Mouse (Mus musculus) embryonic facial prominence, embryonic 10.5 days (tissue): ENCODE results near the gene AI413582. TPM values are rescaled to one million over a fixed set of nuclear protein-coding genes. Genes with fewer than 3 reads are reported as not detected.

Experiments used
- DNase-seq: peaks from one replicate; pipeline ENCODE4 v3.0.0-alpha.2; 2017; ENCODE audit warnings: low spot score
- H3K27ac ChIP-seq: fragments of 300-500 bp; sonication (generic); replicated peaks from 2 replicates; pipeline ENCODE4 v1.5.1; 2016; ENCODE audit warnings: mild to moderate bottlenecking
- H3K27me3 ChIP-seq: fragments of 300-500 bp; sonication (generic); replicated peaks from 2 replicates; pipeline ENCODE4 v1.6.1; 2016; ENCODE audit warnings: low read depth, mild to moderate bottlenecking; ENCODE audit not compliant: poor library complexity, severe bottlenecking
- H3K36me3 ChIP-seq: fragments of 300-500 bp; sonication (generic); replicated peaks from 2 replicates; pipeline ENCODE4 v1.6.1; 2016; ENCODE audit warnings: mild to moderate bottlenecking, moderate library complexity
- H3K4me1 ChIP-seq: fragments of 300-500 bp; sonication (generic); 2 replicates; pipeline ENCODE4 v1.6.1; 2016
- H3K4me3 ChIP-seq: fragments of 300-500 bp; sonication (generic); 2 replicates; pipeline ENCODE4 v1.5.1; 2016; ENCODE audit warnings: mild to moderate bottlenecking, moderate library complexity
- H3K9me3 ChIP-seq: fragments of 300-500 bp; sonication (generic); 2 replicates; pipeline ENCODE4 v1.6.1; 2016; ENCODE audit warnings: mild to moderate bottlenecking
- WGBS: fragments of 180-500 bp; shearing (Covaris S2); methylation state at CpG from one replicate; pipeline ENCODE4 v1.1.7; 2016; 5-methylcytosine and 5-hydroxymethylcytosine counted together
- polyA plus RNA-seq: library from polyadenylated mRNA; unstranded; fragments of >200 nt; fragmentation: Nextera tagmentation; extraction: Ambion mirVana; gene quantifications from 2 replicates; pipeline ENCODE4 v1.2.1, GENCODE M21; 2016

Gene AI413582
- polyA plus RNA-seq, 1 experiment from 2014 or later: 15.9 TPM

DNA sequence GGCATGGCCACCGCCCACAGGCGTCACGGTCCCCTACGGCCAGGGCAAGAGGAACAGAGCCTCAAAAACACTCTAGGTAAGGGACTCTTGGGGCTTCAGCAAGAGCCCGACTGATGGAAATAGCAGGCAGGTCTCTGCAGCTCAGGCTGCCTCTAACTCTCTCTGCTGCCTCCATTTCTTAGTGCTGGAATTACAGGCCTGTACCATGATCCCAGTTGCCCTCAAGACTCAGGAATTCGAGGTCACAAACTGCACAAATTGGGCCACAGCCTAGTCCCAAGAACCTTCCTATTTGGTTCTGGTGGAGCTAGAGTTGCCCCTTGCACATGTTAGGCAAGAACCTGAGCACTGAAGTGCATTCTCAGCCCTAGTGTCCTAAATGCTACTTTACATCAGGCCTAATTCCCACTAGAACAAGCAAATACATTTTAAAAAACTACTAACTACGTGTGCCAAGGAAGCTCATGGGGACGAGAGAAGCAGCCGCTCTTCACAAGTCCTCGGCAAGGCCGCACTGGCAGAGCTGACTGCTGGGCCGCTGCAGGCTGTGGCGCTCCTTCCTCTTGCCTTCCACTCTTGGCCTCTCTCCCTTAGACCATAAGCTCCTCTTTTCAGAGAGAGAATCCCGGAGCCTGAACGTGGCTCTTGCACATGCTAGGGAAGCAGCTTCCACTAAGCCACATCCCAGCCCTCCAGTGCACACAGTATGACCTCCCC, 30.3 kb upstream of the AI413582 start:
- H3K4me1 ChIP-seq: peaks cover 36% of the 10 kb centered on the region
- DNase-seq: no peak
- 90% methylated on average over 15 of the region's 15 CpGs for WGBS

DNA sequence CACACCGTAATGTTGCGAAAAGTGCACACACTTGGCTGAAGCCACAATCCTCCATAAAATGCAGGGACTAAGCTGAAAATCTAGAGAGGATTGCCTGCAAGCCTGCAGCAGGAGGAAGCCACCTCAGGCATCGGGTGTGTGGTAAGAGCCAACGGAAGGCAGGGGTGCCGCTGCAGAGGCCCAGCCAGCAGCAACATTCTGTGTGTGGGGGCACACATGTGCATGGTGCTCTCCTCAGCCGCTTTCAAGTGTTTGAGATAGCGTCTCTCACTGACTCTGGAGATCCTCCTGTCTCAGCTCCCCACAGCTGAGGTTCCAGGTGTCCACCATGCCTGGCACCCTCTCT, 27.0 kb upstream of the AI413582 start:
- WGBS: 98% methylated on average over 7 of the region's 7 CpGs

More for the DNA sequence above, 30.3 kb upstream of the AI413582 start:
- Histone ChIP-seq H3K27me3 (no peaks in the 10 kb centered on the region), H3K27ac (no peak overlapping the region; the same call in 1 of the 2 replicates), H3K9me3 (no peaks in the 10 kb centered on the region), H3K4me3 (no peak overlapping the region), H3K36me3 (peaks cover 64% of the 10 kb centered on the region)

DNA sequence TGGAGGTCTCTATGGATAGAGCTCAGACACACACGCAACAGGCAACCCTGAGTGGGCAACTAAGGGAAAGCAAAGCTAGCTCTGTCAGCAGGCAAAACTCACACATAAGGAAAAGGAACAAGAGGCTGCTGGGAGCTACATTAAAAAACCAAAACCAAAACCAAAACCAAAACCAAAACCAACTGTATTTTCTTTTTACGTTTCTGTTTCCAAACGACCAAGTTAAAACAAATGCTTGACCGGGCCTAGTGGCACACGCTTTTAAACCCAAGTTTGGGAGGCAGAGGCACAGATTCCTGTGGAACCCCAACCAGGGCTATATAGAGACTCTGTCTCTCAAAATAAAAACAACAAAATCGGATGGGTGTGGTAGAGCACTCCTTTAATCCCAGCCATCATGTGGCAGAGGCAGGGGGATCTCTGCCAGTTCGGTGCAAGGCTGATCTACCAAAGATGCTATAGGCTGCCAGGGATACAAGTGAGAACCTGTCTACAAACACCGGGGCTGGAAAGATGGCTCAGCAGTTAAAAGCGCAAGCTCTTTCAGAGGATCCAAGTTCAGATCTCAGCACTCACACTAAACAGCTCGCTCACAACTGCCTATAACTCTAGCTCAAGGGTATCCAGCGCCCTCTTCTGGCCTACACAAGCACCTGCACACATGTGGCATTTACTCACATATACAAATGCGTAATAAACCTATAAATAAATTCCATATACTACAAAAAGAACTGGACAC, 26.4 kb upstream of the AI413582 start:
- Histone ChIP-seq H3K27me3 (no peaks in the 10 kb centered on the region), H3K27ac (no peak overlapping the region), H3K9me3 (no peaks in the 10 kb centered on the region), H3K4me3 (no peak overlapping the region), H3K4me1 (peaks cover 48% of the 10 kb centered on the region), H3K36me3 (peaks cover 96% of the 10 kb centered on the region)
- 89% methylated on average over 12 of the region's 12 CpGs for WGBS
- no peak for DNase-seq

More for the DNA sequence above, 27.0 kb upstream of the AI413582 start:
- Histone ChIP-seq H3K4me1 (peaks cover 46% of the 10 kb centered on the region), H3K9me3 (no peaks in the 10 kb centered on the region), H3K4me3 (no peak overlapping the region), H3K27me3 (no peaks in the 10 kb centered on the region), H3K27ac (no peak overlapping the region), H3K36me3 (peaks cover 96% of the 10 kb centered on the region)
- no peak for DNase-seq

DNA sequence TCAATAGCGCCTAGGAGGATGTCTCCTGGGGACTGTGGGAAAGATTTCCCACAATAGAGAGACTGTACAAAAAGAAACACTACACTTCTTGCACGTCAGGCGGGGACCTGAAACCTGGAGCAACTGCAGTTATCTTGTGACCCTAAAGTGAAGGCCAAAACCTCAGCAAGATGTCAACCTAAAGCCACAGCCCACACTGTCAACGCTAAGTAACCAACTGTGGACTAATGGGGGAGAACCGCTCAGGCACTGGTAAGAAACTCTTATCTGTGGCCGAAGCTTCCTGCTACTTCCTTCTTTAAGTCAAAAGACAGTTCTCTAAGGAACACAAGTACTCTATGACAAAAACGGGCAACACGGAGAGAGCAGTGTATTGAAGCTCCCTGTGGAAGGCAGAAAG, 22.7 kb upstream of the AI413582 start:
- no peaks in the 10 kb centered on the region for H3K27me3 ChIP-seq
- WGBS: 82% methylated on average over 8 of the region's 8 CpGs
- H3K36me3 ChIP-seq: peaks cover 98% of the 10 kb centered on the region

DNA sequence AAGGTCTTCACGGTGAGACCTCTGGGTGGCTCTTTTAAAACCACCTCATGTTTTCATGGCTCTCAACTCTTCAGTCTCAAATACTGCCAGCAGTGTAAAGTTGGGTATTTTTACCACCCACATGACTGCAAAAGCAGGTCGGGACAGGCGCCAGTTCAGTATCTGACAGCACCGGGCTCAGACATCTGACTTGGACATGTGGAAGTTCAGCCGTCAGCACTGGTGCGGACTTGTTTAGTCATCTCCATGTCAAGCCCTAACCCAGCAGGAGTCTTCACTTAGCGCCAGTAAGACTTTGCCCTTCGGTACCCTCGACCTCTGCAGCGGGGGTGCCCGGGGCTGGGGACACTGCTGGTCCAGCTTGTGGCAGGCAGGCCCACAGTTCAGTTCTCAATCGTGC, 21.7 kb upstream of the AI413582 start:
- H3K27me3 ChIP-seq: no peaks in the 10 kb centered on the region
- H3K4me1 ChIP-seq: peaks cover 43% of the 10 kb centered on the region
- no peak for DNase-seq
- H3K36me3 ChIP-seq: peaks cover 98% of the 10 kb centered on the region
- H3K27ac ChIP-seq: no peak overlapping the region
- H3K4me3 ChIP-seq: no peak overlapping the region
- 79% methylated on average over 12 of the region's 12 CpGs for WGBS
- H3K9me3 ChIP-seq: no peaks in the 10 kb centered on the region

More for the DNA sequence above, 22.7 kb upstream of the AI413582 start:
- no peak overlapping the region for H3K4me3 ChIP-seq
- H3K9me3 ChIP-seq: no peaks in the 10 kb centered on the region
- peaks cover 39% of the 10 kb centered on the region for H3K4me1 ChIP-seq
- no peak overlapping the region for H3K27ac ChIP-seq
- no peak for DNase-seq

DNA sequence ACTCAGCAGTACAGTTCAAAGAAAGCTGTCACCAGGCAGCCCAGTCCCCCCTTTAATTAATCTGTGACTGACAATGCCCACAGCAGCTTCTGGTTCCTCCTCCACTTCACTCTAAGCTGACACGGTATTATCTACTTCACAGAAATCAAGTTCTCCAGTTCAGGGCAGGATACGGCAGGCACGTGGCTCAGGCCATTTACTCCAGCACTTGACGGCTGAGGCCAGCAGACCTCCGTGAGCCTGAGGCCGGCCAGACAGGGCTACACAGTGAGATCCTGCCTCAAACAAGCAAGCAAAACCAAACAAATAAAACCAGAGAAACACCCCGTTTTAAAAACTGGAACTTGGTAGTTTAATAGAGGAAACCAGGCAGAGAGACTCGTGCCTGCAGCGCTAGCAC, 21.1 kb upstream of the AI413582 start:
- no peak for DNase-seq
- 78% methylated on average over 9 of the region's 9 CpGs for WGBS
- Histone ChIP-seq H3K4me1 (peaks cover 38% of the 10 kb centered on the region), H3K36me3 (peaks cover 99% of the 10 kb centered on the region), H3K27me3 (no peaks in the 10 kb centered on the region), H3K4me3 (no peak overlapping the region), H3K9me3 (no peaks in the 10 kb centered on the region), H3K27ac (no peak overlapping the region)

DNA sequence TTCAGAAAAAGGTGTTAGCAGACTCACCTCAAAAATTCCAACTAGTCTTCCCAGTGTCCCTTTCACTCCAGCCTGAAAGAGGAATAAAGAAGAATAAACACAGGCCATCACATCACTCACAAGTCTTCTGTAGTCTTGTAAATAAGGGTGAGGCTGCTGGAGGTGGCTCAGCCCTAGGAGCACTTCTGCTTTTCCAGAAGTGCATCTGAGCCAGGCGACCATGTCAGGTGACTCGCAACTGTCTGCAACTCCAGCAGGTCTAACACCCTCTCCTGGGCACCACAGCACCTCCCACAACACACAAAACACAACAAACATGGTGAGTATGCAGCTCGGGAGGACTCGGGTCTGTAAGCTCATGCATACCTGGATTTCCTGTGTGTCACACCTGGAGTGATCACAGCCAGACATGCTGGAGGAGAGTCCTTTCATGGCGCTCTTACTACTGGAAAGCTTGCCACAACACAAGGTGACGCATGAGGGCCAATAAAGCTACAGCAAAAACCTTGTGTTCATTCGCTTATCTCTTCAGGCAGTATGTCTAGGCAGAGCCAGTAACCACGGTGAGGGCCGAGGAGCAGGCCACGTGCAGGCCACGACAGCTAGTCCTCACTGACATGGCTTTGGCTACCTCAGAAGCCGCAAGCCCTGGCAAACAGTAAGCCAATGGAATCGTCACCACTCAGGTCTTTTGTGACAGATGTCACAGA, 17.8 kb upstream of the AI413582 start:
- Histone ChIP-seq H3K4me1 (peaks cover 17% of the 10 kb centered on the region; the same call in 1 of the 2 replicates), H3K36me3 (peaks cover 99% of the 10 kb centered on the region)
- 94% methylated on average over 13 of the region's 13 CpGs for WGBS

DNA sequence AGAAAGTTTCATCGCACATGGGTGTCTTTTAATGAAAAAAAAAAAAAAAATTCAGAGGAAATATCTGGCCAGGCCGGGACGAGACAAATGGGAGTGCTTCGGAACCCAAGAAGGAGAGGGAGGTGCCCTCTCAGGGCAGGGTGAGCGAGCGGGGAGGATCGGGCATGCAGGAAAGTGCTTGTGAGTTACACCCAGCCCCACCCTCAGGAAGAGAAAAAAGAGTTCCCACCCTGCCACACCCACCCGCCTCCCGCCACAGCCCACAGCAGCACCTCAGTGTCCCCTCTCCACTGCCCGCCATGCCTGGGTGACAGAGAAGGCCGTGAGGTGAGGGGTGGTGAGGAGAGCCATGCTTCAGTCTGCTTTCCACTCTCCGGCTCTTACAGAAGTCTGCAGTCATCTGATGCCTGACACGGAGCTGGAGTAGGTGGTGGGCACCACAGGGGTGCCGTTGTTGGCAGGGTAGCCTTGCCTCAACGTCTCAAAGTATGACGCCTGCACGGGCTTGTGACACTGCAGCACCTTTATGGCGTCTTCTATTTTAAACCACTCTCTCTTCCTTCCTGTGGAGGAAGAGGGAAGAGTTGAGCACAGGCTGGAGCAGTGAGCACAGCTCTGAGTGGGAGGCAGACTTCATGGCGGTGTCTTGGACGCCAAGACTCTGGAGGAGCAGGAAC, 15.0 kb upstream of the AI413582 start:
- 93% methylated on average over 20 of the region's 20 CpGs for WGBS
- H3K36me3 ChIP-seq: peaks cover 99% of the 10 kb centered on the region
- DNase-seq: no peak

More for the DNA sequence above, 17.8 kb upstream of the AI413582 start:
- Histone ChIP-seq H3K9me3 (no peaks in the 10 kb centered on the region), H3K4me3 (no peak overlapping the region), H3K27ac (no peak overlapping the region), H3K27me3 (no peaks in the 10 kb centered on the region)
- DNase-seq: no peak

DNA sequence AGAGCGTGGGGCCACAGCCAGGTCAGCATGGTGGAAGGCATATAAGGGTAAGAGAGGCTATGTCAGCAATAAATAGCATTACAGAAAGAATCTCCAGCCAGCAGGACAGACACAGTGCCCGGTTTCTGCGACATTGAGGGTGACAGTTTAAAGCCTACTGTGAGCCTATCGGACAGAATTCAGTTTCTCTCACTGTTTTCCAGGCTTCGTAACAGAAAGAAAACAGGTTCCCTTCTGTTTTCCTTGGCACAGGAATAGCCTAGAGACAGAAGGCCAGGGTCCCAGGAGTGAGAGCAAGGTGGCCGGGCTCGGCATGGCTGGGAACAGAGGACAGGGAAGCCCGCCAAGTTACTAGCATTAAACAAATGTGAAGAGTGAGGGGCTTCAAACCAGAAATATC, 14.3 kb upstream of the AI413582 start:
- no peak for DNase-seq
- Histone ChIP-seq H3K27me3 (no peaks in the 10 kb centered on the region), H3K4me1 (0 out of 2 replicates have a peak, but pooled peaks cover 4% of the 10 kb centered on the region), H3K9me3 (no peaks in the 10 kb centered on the region), H3K27ac (no peak overlapping the region), H3K36me3 (peaks cover 99% of the 10 kb centered on the region), H3K4me3 (no peak overlapping the region)
- 93% methylated on average over 8 of the region's 8 CpGs for WGBS

More for the DNA sequence above, 15.0 kb upstream of the AI413582 start:
- Histone ChIP-seq H3K4me1 (0 out of 2 replicates have a peak, but pooled peaks cover 4% of the 10 kb centered on the region), H3K27ac (no peak overlapping the region), H3K4me3 (no peak overlapping the region), H3K27me3 (no peaks in the 10 kb centered on the region), H3K9me3 (no peaks in the 10 kb centered on the region)

DNA sequence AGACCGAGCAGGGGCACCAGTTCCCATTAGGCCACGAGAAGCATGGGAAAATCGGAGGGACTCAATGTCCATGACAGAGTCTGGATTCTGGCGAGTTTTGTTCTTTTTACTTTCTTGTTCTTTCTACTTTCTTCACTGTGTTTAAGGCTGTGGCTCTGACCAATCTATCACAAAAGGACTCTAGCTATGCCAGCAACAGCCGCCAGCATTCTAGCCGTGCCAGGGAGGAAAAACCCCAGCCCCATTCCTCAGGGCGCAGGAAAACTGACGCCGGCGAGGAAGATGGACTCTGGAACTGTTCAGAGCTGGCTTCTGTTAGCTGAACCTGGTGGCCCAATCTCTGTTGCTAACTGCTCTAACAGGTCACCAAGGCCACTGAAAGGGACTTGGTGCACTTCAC, 12.9 kb upstream of the AI413582 start:
- H3K4me3 ChIP-seq: no peak overlapping the region
- H3K36me3 ChIP-seq: peaks cover 96% of the 10 kb centered on the region
- H3K4me1 ChIP-seq: 0 out of 2 replicates have a peak, but pooled peaks cover 4% of the 10 kb centered on the region
- no peaks in the 10 kb centered on the region for H3K9me3 ChIP-seq
- DNase-seq: no peak
- no peaks in the 10 kb centered on the region for H3K27me3 ChIP-seq
- 95% methylated on average over 10 of the region's 10 CpGs for WGBS
- H3K27ac ChIP-seq: no peak overlapping the region

DNA sequence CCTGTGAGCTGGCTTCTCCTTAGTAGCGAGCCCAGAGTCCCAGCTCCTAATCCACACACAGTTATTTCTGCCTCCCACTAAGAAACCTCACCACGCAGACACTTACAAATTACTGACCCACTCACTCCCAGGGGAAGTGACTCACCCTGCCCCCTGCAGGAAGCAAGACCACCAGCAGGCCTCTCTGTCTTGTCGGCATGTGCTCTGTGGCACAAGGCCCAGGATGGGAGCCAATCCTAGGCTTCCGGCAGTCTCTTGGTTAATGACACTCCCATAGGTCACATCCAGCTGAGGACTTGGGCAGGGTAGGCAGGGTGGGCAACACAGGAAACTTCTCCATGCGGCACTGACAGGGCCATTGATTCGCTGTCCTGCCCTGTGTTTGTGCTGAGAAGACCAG, 11.9 kb upstream of the AI413582 start:
- DNase-seq: no peak
- Histone ChIP-seq H3K9me3 (no peaks in the 10 kb centered on the region), H3K36me3 (peaks cover 95% of the 10 kb centered on the region), H3K27me3 (no peaks in the 10 kb centered on the region), H3K27ac (no peak overlapping the region), H3K4me3 (no peak overlapping the region), H3K4me1 (no peaks in the 10 kb centered on the region)
- WGBS: 80% methylated on average over 6 of the region's 6 CpGs

DNA sequence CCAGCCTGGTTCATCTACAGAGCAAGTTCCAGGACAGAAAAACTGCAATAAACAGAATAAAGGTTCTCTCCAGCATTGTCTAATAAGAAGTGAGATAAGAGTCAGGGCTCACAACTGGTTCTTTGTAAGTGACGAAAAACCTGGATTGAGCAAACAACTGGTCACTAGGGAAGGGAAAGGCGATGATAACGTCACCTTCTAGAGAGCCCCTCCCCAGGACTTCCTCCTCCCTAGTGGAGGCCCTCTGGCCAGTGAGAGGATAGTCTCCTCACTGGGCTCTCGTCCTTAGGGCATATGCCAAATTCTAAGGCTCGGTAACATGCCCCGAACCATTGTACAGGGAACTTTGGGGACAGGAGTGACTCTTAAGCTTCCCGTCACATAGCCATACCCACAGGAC, 10.5 kb upstream of the AI413582 start:
- Histone ChIP-seq H3K4me1 (no peaks in the 10 kb centered on the region), H3K9me3 (no peaks in the 10 kb centered on the region), H3K27me3 (no peaks in the 10 kb centered on the region), H3K4me3 (no peak overlapping the region), H3K36me3 (peaks cover 80% of the 10 kb centered on the region), H3K27ac (no peak overlapping the region)
- DNase-seq: no peak
- WGBS: 93% methylated on average over 7 of the region's 7 CpGs
